Mouse (Mus musculus): Measurements from ENCODE around the gene Mrps17.

GRCm38 (mm10) chr5:129770443-129771355 lies 55.4 kb downstream of the Mrps17 start:
- TF ChIP-seq CTCF (IDR thresholded peaks at IDR 0.05; ENCODE audit: borderline replicate concordance, control insufficient read depth, extremely low read depth, insufficient read depth, low read length, poor library complexity) (no peak), POLR2A (IDR thresholded peaks at IDR 0.05; ENCODE audit: control insufficient read depth, extremely low read depth, insufficient read depth, low read length, poor library complexity) (no peak)

Measured in thymus, adult 2 months (tissue).